Mouse (Mus musculus): ENCODE data around the gene Scn8a.

DNA sequence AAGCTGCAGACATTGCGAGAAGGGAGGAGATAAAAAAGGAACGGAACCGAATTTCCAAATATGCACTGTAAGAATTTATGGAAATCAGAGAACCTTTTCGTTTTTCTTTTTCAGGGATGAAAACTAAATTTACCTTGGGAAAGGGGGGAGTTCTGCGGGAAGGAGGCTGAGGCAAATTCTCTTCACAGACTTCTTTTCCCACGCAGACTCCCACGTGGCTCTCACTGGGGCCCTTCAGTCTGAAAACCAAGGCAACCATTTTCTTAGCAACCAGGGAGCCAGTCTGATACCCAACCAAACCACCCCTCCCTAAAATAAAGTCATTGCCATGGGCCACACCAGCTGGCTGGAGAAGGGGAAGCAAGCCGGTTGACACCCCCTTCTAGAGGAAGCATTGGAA, 136.1 kb downstream of the Scn8a start:
- no peak for TF ChIP-seq CTCF (IDR thresholded peaks at IDR 0.05; ENCODE audit: borderline replicate concordance, insufficient read depth, low read length)
- TF ChIP-seq POLR2A (IDR thresholded peaks at IDR 0.05; ENCODE audit: low read depth, low read length): no peak
